ENCODE assay signal across 14 mouse cellular contexts in genomic region chr4:151718866-151719475, GRCm38 (mm10).
DNase-seq lines count a peak whose midpoint lies in the region; ATAC-seq and TF ChIP-seq lines count a peak whose summit lies in the region.
"Had no signal": no experiment of that assay in that cellular context is flagged by ENCODE, and none has a peak within 500 bp of the region (broad histone marks: within the 10 kb centered on the region; RNA-seq: fewer than 3 reads in every experiment).

No protein-coding gene starts in this region.

- no peaks in the 10 kb centered on the region for H3K36me3 ChIP-seq in lung, embryonic 15.5 days
- H3K36me3 ChIP-seq in lung, postnatal 0 days (ENCODE audit: insufficient read depth, low read length) = no peaks in the 10 kb centered on the region
- no peaks in the 10 kb centered on the region for H3K36me3 ChIP-seq in intestine, embryonic 16.5 days (ENCODE audit: control insufficient read depth, insufficient read depth, low read length)
- no peaks in the 10 kb centered on the region for H3K36me3 ChIP-seq in midbrain, embryonic 15.5 days (replicated peaks)
- H3K36me3 ChIP-seq: forebrain, embryonic 15.5 days; heart, embryonic 12.5 days; midbrain, embryonic 10.5 days had no signal

- DNase-seq in embryo, embryonic 10.5 days (ENCODE audit: low spot score) = peak; percentile 15
- DNase-seq in embryo, embryonic 10 days (ENCODE audit: low spot score) = no peak
- no peak for DNase-seq in lung, postnatal 0 days (ENCODE audit: low spot score)
- peak; percentile 23 for DNase-seq in skeletal muscle tissue, adult 2 months (ENCODE audit: low read depth, low spot score)
- no peak for DNase-seq in layer of hippocampus, postnatal 25 days (ENCODE audit: extremely low spot score in 1 of 2, low spot score in 1 of 2)
- DNase-seq: right cerebral cortex, postnatal 4 days; thymus, postnatal 14 days had no signal

- 16% methylated on average over 21 of the region's 21 CpGs for WGBS in lung, embryonic 15.5 days
- 34% methylated on average over 21 of the region's 21 CpGs for WGBS in lung, postnatal 0 days
- WGBS in intestine, embryonic 16.5 days = 38% methylated on average over 21 of the region's 21 CpGs
- 52% methylated on average over 21 of the region's 21 CpGs for WGBS in midbrain, embryonic 15.5 days

- no peak overlapping the region for H3K4me3 ChIP-seq in lung, embryonic 15.5 days
- H3K4me3 ChIP-seq in lung, postnatal 0 days (ENCODE audit: low read depth, low read length) = no peak overlapping the region
- no peak overlapping the region for H3K4me3 ChIP-seq in intestine, embryonic 16.5 days (ENCODE audit: low read length)
- no peak overlapping the region for H3K4me3 ChIP-seq in midbrain, embryonic 15.5 days
- H3K4me3 ChIP-seq: forebrain, embryonic 15.5 days; heart, embryonic 12.5 days; left cerebral cortex, adult 2 months; midbrain, embryonic 10.5 days had no signal

- H3K9ac ChIP-seq in lung, embryonic 15.5 days = no peak overlapping the region
- no peak overlapping the region for H3K9ac ChIP-seq in lung, postnatal 0 days (replicated peaks; ENCODE audit: low read depth)
- no peak overlapping the region for H3K9ac ChIP-seq in intestine, embryonic 16.5 days (ENCODE audit: low read depth, low read length)
- no peak overlapping the region for H3K9ac ChIP-seq in midbrain, embryonic 15.5 days
- H3K9ac ChIP-seq: forebrain, embryonic 15.5 days; heart, embryonic 12.5 days had no signal

- H3K9me3 ChIP-seq in lung, embryonic 15.5 days = no peaks in the 10 kb centered on the region
- no peaks in the 10 kb centered on the region for H3K9me3 ChIP-seq in lung, postnatal 0 days (ENCODE audit: low read length)
- no peaks in the 10 kb centered on the region for H3K9me3 ChIP-seq in intestine, embryonic 16.5 days (ENCODE audit: control insufficient read depth, low read length)
- H3K9me3 ChIP-seq in midbrain, embryonic 15.5 days = no peaks in the 10 kb centered on the region
- H3K9me3 ChIP-seq: forebrain, embryonic 15.5 days; heart, embryonic 12.5 days; midbrain, embryonic 10.5 days had no signal

- peak; percentile 65; the same call in 1 of the 2 replicates for ATAC-seq in lung, embryonic 15.5 days (ENCODE audit: borderline replicate concordance, extremely low read depth, low FRiP score, low TSS enrichment)
- no peak for ATAC-seq in lung, postnatal 0 days
- peak; percentile 64 for ATAC-seq in intestine, embryonic 16.5 days
- ATAC-seq in midbrain, embryonic 15.5 days (replicated peaks) = no peak
- ATAC-seq: forebrain, embryonic 15.5 days had no signal

- no peak for TF ChIP-seq CTCF in lung, postnatal 0 days (IDR thresholded peaks at IDR 0.05)

- no peak overlapping the region for H3K27ac ChIP-seq in lung, embryonic 15.5 days
- H3K27ac ChIP-seq in lung, postnatal 0 days (ENCODE audit: low read length) = no peak overlapping the region
- no peak overlapping the region for H3K27ac ChIP-seq in intestine, embryonic 16.5 days (ENCODE audit: low read length)
- no peak overlapping the region for H3K27ac ChIP-seq in midbrain, embryonic 15.5 days
- H3K27ac ChIP-seq: left cerebral cortex, adult 2 months had no signal

- H3K4me2 ChIP-seq in lung, embryonic 15.5 days = no peak overlapping the region
- H3K4me2 ChIP-seq in lung, postnatal 0 days (replicated peaks; ENCODE audit: low read depth, low read length) = no peak overlapping the region
- no peak overlapping the region for H3K4me2 ChIP-seq in intestine, embryonic 16.5 days (ENCODE audit: low read depth, low read length)
- H3K4me2 ChIP-seq in midbrain, embryonic 15.5 days = no peak overlapping the region
- H3K4me2 ChIP-seq: forebrain, embryonic 15.5 days; heart, embryonic 12.5 days had no signal

- TF ChIP-seq EP300 in lung, postnatal 0 days (IDR thresholded peaks at IDR 0.05) = no peak

- no peaks in the 10 kb centered on the region for H3K27me3 ChIP-seq in lung, embryonic 15.5 days
- H3K27me3 ChIP-seq in lung, postnatal 0 days (replicated peaks; ENCODE audit: insufficient read depth, low read length) = no peaks in the 10 kb centered on the region
- H3K27me3 ChIP-seq in intestine, embryonic 16.5 days (replicated peaks; ENCODE audit: control insufficient read depth, insufficient read depth, low read length) = no peaks in the 10 kb centered on the region; the same call in 1 of the 2 replicates
- no peaks in the 10 kb centered on the region for H3K27me3 ChIP-seq in midbrain, embryonic 15.5 days (replicated peaks)
- H3K27me3 ChIP-seq: forebrain, embryonic 15.5 days; heart, embryonic 12.5 days had no signal

- peaks cover 12% of the 10 kb centered on the region; the same call in 1 of the 2 replicates for H3K4me1 ChIP-seq in lung, embryonic 15.5 days
- no peaks in the 10 kb centered on the region for H3K4me1 ChIP-seq in lung, postnatal 0 days (ENCODE audit: insufficient read depth, low read depth, low read length)
- H3K4me1 ChIP-seq in intestine, embryonic 16.5 days (ENCODE audit: control insufficient read depth, insufficient read depth, low read length) = no peaks in the 10 kb centered on the region
- peaks cover 24% of the 10 kb centered on the region for H3K4me1 ChIP-seq in midbrain, embryonic 15.5 days

Comparison
In these comparisons a context has a peak if more than half of its experiments do, and no peak if none do; other contexts are left out.
1. DNase-seq: peak in embryo, embryonic 10.5 days (single experiment) and skeletal muscle tissue, adult 2 months (single experiment); none in embryo, embryonic 10 days (single experiment), lung, postnatal 0 days (single experiment) and layer of hippocampus, postnatal 25 days (0 of 2).
2. ATAC-seq: peak in lung, embryonic 15.5 days (single experiment) and intestine, embryonic 16.5 days (single experiment); none in lung, postnatal 0 days (single experiment) and midbrain, embryonic 15.5 days (single experiment).